Mouse (Mus musculus) c-Kit-positive CD71-positive TER-119-negative erythroid progenitor cells, embryonic 14.5 days (primary cell): ENCODE measurements around the gene Rflnb.

Experiments used
- DNase-seq: peaks from one replicate; pipeline ENCODE4 v3.0.0-alpha.2; 2013; ENCODE audit warnings: low read depth

The Rflnb gene

GRCm38 (mm10) chr11:75990965-75991835 lies 36.4 kb downstream of the Rflnb start:
- DNase-seq: no peak

GRCm38 (mm10) chr11:75985948-75986347 lies 41.6 kb downstream of the Rflnb start:
- no peak for DNase-seq

- no peak for DNase-seq
Observed at GRCm38 (mm10) chr11:75984581-75984980, 43.0 kb downstream of the Rflnb start.

GRCm38 (mm10) chr11:75983194-75983593 lies 44.4 kb downstream of the Rflnb start:
- DNase-seq: no peak

- DNase-seq: no peak
Observed at GRCm38 (mm10) chr11:75980413-75980812, 47.2 kb downstream of the Rflnb start.

GRCm38 (mm10) chr11:75978051-75978450 lies 49.5 kb downstream of the Rflnb start:
- DNase-seq: no peak

GRCm38 (mm10) chr11:75976748-75977147 lies 50.8 kb downstream of the Rflnb start:
- DNase-seq: no peak

GRCm38 (mm10) chr11:75973988-75974387 lies 53.6 kb downstream of the Rflnb start:
- DNase-seq: no peak

- no peak for DNase-seq
Observed at GRCm38 (mm10) chr11:75972916-75973567, 54.5 kb downstream of the Rflnb start.

- DNase-seq: no peak
Observed at GRCm38 (mm10) chr11:75972188-75972587, 55.4 kb downstream of the Rflnb start.

- no peak for DNase-seq
Observed at GRCm38 (mm10) chr11:75970629-75971028, 57.0 kb downstream of the Rflnb start.
